Mouse (Mus musculus) kidney, postnatal 4 days (tissue): Measurements from ENCODE around the gene Tjp1.
A peak's percentile ranks its signal among the peaks of the same experiment; 100 is the strongest.

Experiments
- DNase-seq, 2 experiments: peaks; one replicate each; pipeline ENCODE4 v3.0.0; 2021; ENCODE audit warnings: mixed read lengths in 2 of 2

The Tjp1 gene

GRCm38 (mm10) chr7:65486259-65486681 is 41.3 kb downstream of the Tjp1 start:
- peak; percentile 60 to 73 for DNase-seq

GRCm38 (mm10) chr7:65484170-65484778 is 43.3 kb downstream of the Tjp1 start:
- DNase-seq, result no peak

- no peak for DNase-seq
These were observed 45.4 kb downstream of the Tjp1 start for GRCm38 (mm10) chr7:65482216-65482615.

GRCm38 (mm10) chr7:65472048-65472447 is 55.5 kb downstream of the Tjp1 start:
- no peak for DNase-seq

- DNase-seq, result no peak
These were observed 56.2 kb downstream of the Tjp1 start for GRCm38 (mm10) chr7:65471406-65471805.

GRCm38 (mm10) chr7:65470214-65470613 is 57.4 kb downstream of the Tjp1 start:
- DNase-seq, result peak in 1 of 2 experiments; percentile 27

GRCm38 (mm10) chr7:65469666-65470065 is 57.9 kb downstream of the Tjp1 start:
- peak; percentile 37 to 47 for DNase-seq

GRCm38 (mm10) chr7:65468191-65468590 is 59.4 kb downstream of the Tjp1 start:
- DNase-seq, result no peak

- DNase-seq, result no peak
These were observed 60.1 kb downstream of the Tjp1 start for GRCm38 (mm10) chr7:65467306-65468021.

- no peak for DNase-seq
These were observed 61.4 kb downstream of the Tjp1 start for GRCm38 (mm10) chr7:65466137-65466536.

GRCm38 (mm10) chr7:65464518-65465037 is 63.0 kb downstream of the Tjp1 start:
- no peak for DNase-seq

GRCm38 (mm10) chr7:65463438-65463837 is 64.1 kb downstream of the Tjp1 start:
- DNase-seq, result no peak

GRCm38 (mm10) chr7:65461412-65461811 is 66.2 kb downstream of the Tjp1 start:
- no peak for DNase-seq

GRCm38 (mm10) chr7:65460196-65460595 is 67.4 kb downstream of the Tjp1 start:
- no peak for DNase-seq

GRCm38 (mm10) chr7:65456031-65456430 is 71.5 kb downstream of the Tjp1 start:
- no peak for DNase-seq

- no peak for DNase-seq
These were observed 72.4 kb downstream of the Tjp1 start for GRCm38 (mm10) chr7:65455208-65455607.

- DNase-seq, result no peak
These were observed 73.3 kb downstream of the Tjp1 start for GRCm38 (mm10) chr7:65454269-65454668.

GRCm38 (mm10) chr7:65452246-65452645 is 75.3 kb downstream of the Tjp1 start:
- DNase-seq, result no peak

GRCm38 (mm10) chr7:65450158-65450557 is 77.4 kb downstream of the Tjp1 start:
- DNase-seq, result no peak

- DNase-seq, result no peak
These were observed 86.1 kb downstream of the Tjp1 start for GRCm38 (mm10) chr7:65441505-65441904.

- DNase-seq, result no peak
These were observed 88.1 kb downstream of the Tjp1 start for GRCm38 (mm10) chr7:65439518-65439917.

- DNase-seq, result no peak
These were observed 89.4 kb downstream of the Tjp1 start for GRCm38 (mm10) chr7:65438146-65438545.

GRCm38 (mm10) chr7:65436921-65437320 is 90.7 kb downstream of the Tjp1 start:
- no peak for DNase-seq

GRCm38 (mm10) chr7:65431018-65431695 is 96.4 kb downstream of the Tjp1 start:
- DNase-seq, result no peak
